Mouse (Mus musculus) limb, embryonic 15.5 days (tissue): ENCODE measurements around the gene Rgs8. TPM values are rescaled to one million over a fixed set of nuclear protein-coding genes. Genes with fewer than 3 reads are reported as not detected.

Experiments
- ATAC-seq: fragments of 200-750 bp; cut with Nextera tagmentation; 2 replicates; pipeline ENCODE4 v1.8.0; 2017; ENCODE audit warnings: low read depth, moderate TSS enrichment; ENCODE audit not compliant: insufficient number of reproducible peaks, low FRiP score, low TSS enrichment
- H3K27ac ChIP-seq: fragments of 300-500 bp; sonication (generic); 2 replicates; pipeline ENCODE4 v1.5.1; 2015; ENCODE audit warnings: moderate library complexity, mild to moderate bottlenecking, inconsistent platforms
- H3K27me3 ChIP-seq: fragments of 300-500 bp; sonication (generic); 2 replicates; pipeline ENCODE4 v1.6.1; 2015; ENCODE audit warnings: inconsistent platforms
- H3K36me3 ChIP-seq: fragments of 300-500 bp; sonication (generic); 2 replicates; pipeline ENCODE4 v1.6.1; 2015; ENCODE audit warnings: inconsistent platforms
- H3K4me1 ChIP-seq: fragments of 300-500 bp; sonication (generic); 2 replicates; pipeline ENCODE4 v1.6.1; 2015; ENCODE audit warnings: inconsistent platforms
- H3K4me2 ChIP-seq: fragments of 300-500 bp; sonication (generic); 2 replicates; pipeline ENCODE4 v1.6.1; 2015; ENCODE audit warnings: mild to moderate bottlenecking, inconsistent platforms
- H3K4me3 ChIP-seq: fragments of 300-500 bp; sonication (generic); 2 replicates; pipeline ENCODE4 v1.5.1; 2015; ENCODE audit warnings: mild to moderate bottlenecking, inconsistent platforms
- H3K9ac ChIP-seq: fragments of 300-500 bp; sonication (generic); 2 replicates; pipeline ENCODE4 v1.6.1; 2015; ENCODE audit warnings: inconsistent platforms
- H3K9me3 ChIP-seq: fragments of 300-500 bp; sonication (generic); 2 replicates; pipeline ENCODE4 v1.6.1; 2016; ENCODE audit warnings: inconsistent platforms
- WGBS: fragments of 180-500 bp; shearing (Covaris S2); methylation state at CpG from one replicate; pipeline ENCODE4 v1.1.7; 2015; 5-methylcytosine and 5-hydroxymethylcytosine counted together
- polyA plus RNA-seq: library from polyadenylated mRNA; unstranded; fragments of >200 nt; fragmentation: Nextera tagmentation; extraction: Ambion mirVana; gene quantifications from 2 replicates; pipeline ENCODE4 v1.2.1, GENCODE M21; 2015

Rgs8 gene
- polyA plus RNA-seq = 0.61 and 0.91 TPM in 2 replicates

DNA sequence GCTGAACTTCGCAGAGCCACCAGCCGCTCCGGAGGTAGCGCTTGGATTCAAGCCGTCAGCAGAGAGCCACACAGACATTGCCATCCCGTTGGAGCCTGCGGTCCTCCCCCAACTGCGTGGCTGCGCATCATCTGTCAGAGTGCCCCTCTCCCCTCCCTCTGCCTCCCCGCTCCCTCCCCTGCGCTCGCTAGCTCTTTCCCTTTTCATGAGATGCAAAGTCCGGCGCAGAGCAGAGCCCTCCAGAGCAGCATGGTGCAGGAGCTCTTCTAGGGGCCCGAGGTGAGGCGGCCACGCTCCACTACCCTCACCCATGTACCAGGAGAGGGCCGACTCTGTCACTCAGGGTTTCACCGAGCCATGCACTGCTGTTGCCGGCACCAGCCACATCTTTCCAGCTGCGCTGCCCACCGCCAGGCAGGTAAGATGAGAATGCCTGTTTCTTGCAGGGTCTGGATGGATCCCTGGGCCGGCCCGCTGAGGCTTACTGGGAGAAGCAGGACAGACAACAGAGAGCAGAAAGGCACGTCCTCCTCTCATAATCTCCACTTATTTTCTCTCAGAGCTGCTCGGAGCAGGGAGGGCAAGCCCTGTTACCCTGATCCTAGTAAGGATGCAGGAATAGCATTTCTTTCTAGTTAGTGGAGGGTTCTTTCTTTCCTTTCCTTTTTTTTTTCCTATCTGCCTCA is at the start of gene Rgs8:
TSS of gene Rgs8 (plus strand) at position 88 of the 686 bp plus-strand sequence.
- Histone ChIP-seq H3K4me2 (peak within 1 kb of the TSS; percentile 51), H3K9ac (0 out of 2 replicates have a peak within 1 kb of the TSS, but pooled peaks have one; percentile 12), H3K27ac (no peak within 1 kb of the TSS), H3K4me1 (peaks cover 15% of the 10 kb centered on the region), H3K27me3 (peaks cover 31% of the 10 kb centered on the region), H3K4me3 (peak within 1 kb of the TSS; percentile 33), H3K36me3 (no peaks in the 10 kb centered on the region), H3K9me3 (no peaks in the 10 kb centered on the region)
- 3% methylated on average over 26 of the region's 26 CpGs for WGBS
- ATAC-seq = no peak; the same call in 1 of the 2 replicates

DNA sequence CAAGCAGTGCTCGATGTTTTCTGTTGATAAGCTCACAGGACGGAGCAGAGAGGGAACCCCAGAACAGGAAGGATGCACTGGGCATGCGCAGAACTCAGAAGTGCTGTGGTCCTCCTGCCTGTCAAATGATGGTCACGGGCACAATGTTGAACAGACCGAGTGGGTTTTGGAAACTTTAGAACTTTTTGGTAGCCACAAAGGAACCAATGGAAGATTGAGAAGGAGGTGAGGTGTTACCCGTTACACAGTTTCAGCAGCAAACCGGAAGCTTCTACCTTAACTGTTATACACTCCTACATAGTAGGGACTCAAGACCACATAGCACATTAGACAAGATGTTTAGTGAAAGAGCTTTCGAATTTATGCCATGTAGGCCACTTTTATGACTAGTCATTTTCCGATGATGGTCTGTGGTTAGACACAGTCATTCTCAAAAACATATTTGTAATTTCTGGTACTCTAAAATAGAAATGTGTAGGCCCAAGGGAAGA is 35.4 kb upstream of the Rgs8 start:
- no peak overlapping the region for H3K9ac ChIP-seq
- H3K36me3 ChIP-seq = no peaks in the 10 kb centered on the region
- H3K4me1 ChIP-seq = no peaks in the 10 kb centered on the region
- H3K27ac ChIP-seq = no peak overlapping the region
- no peaks in the 10 kb centered on the region for H3K9me3 ChIP-seq
- ATAC-seq = no peak
- H3K4me3 ChIP-seq = no peak overlapping the region
- 89% methylated on average over 9 of the region's 9 CpGs for WGBS
- H3K4me2 ChIP-seq = no peak overlapping the region
- H3K27me3 ChIP-seq = no peaks in the 10 kb centered on the region

DNA sequence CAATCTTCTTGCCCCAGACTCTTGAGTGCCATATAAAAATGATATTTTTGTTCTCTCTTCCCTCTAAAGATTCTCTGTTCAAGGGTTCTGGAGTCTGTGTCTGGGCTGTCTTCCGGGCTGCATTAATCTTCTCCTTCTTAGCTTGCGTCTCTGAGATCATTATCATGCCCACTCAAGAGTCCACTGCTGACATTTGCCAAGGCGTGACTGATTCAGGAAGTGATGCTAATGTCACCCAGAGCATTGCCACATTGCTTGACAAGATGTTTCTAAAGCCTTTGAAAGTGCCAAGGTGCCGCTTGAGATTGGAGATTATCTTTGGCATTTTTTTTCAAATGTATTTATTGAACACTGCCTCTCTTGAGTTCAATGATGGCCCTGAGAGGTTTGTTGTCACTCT is 29.8 kb upstream of the Rgs8 start:
- WGBS = 80% methylated on average over 4 of the region's 4 CpGs
- Histone ChIP-seq H3K36me3 (no peaks in the 10 kb centered on the region), H3K4me2 (no peak overlapping the region), H3K27ac (no peak overlapping the region), H3K27me3 (no peaks in the 10 kb centered on the region), H3K4me1 (no peaks in the 10 kb centered on the region), H3K9me3 (no peaks in the 10 kb centered on the region), H3K9ac (no peak overlapping the region), H3K4me3 (no peak overlapping the region)
- no peak for ATAC-seq

DNA sequence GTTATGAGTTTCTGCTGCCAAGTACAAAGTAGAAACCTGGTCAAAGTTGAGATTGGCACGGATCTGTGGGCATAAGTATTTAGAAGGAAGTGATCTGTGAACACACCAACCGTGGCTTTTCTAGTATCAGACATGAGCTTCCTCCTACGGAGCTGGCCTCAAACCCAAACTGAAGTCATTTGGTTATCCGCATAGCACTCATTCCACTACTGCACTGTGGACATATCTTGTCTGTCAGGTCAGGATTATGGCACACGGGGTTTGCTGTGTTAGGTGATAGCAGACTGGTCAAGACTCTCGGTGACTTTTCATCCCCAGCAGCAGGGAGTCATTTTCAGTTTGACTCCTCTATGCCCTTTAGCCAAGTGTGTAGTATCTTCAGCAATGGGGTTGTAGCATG is 20.1 kb upstream of the Rgs8 start:
- Histone ChIP-seq H3K36me3 (no peaks in the 10 kb centered on the region), H3K27me3 (no peaks in the 10 kb centered on the region), H3K9ac (no peak overlapping the region), H3K4me1 (peaks cover 14% of the 10 kb centered on the region), H3K4me3 (no peak overlapping the region), H3K9me3 (no peaks in the 10 kb centered on the region), H3K27ac (no peak overlapping the region), H3K4me2 (no peak overlapping the region)
- 89% methylated on average over 6 of the region's 6 CpGs for WGBS
- no peak for ATAC-seq

DNA sequence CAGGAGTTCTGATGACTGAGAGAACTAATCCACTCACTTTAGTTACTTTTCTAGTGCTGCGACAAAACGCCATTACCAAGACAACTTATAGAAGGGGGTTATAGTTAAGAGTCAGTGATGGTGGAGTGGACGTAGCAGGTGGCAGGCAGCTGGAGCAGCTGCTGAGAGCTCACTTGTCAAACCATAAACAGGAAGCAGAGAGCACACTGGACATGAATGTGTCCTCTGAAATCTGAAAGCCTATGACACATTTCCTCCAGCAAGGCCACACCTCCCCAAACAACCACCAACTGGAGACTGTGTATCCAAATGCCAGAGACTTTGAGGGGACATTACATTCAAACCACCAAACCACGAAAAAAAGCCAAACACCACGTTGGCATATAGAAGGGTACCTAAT is 17.8 kb upstream of the Rgs8 start:
- Histone ChIP-seq H3K4me3 (no peak overlapping the region), H3K27me3 (no peaks in the 10 kb centered on the region), H3K9ac (no peak overlapping the region), H3K4me2 (no peak overlapping the region), H3K36me3 (no peaks in the 10 kb centered on the region), H3K4me1 (peaks cover 14% of the 10 kb centered on the region), H3K27ac (no peak overlapping the region), H3K9me3 (no peaks in the 10 kb centered on the region)
- ATAC-seq = no peak
- WGBS = 74% methylated on average over 5 of the region's 5 CpGs

DNA sequence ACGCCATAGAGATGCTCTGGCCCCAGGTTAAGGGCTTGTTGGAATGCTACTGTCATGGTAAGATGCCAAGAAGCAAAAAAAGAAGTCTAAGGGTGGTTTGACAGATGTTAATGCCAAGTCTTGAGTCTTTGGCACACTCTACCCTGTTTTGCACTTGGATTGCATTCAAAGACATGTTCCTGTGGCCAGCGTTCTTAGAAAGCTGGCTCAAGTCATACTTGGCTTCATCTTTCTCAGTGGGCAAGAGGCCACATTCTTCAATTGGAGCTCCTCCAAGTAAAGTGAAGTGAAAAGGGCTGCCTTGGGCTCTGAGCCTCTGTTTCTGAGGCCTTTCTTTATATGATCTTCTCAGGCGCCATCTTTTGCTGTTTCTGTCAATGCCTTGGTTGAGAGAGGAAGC is 17.3 kb upstream of the Rgs8 start:
- H3K4me3 ChIP-seq = no peak overlapping the region
- WGBS = 52% methylated on average over 3 of the region's 3 CpGs
- no peak overlapping the region for H3K9ac ChIP-seq
- no peak overlapping the region for H3K27ac ChIP-seq
- peaks cover 14% of the 10 kb centered on the region for H3K4me1 ChIP-seq
- no peaks in the 10 kb centered on the region for H3K9me3 ChIP-seq
- no peaks in the 10 kb centered on the region for H3K36me3 ChIP-seq
- H3K27me3 ChIP-seq = no peaks in the 10 kb centered on the region
- ATAC-seq = no peak; the same call in 1 of the 2 replicates
- H3K4me2 ChIP-seq = no peak overlapping the region

DNA sequence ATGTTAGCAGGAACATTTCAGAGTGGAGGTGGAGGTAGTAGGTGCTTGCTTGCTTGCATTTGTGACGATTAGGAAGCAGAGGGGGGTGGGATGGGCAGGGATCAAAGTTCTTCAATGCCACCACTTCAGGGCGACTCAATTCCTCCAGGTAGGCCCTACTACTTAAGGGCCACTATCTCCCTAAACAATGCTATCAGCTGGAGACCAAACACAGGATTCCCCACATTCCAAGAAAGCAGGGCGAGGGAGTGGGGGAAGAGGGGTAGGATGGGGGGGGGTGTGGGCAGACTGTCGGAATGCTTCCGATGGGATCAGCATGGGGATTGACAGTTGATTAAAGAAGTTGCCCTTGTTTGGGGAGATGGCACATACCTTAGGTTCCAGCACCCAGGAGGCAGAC is 16.0 kb upstream of the Rgs8 start:
- 68% methylated on average over 5 of the region's 5 CpGs for WGBS
- Histone ChIP-seq H3K27ac (no peak overlapping the region), H3K9me3 (no peaks in the 10 kb centered on the region)

DNA sequence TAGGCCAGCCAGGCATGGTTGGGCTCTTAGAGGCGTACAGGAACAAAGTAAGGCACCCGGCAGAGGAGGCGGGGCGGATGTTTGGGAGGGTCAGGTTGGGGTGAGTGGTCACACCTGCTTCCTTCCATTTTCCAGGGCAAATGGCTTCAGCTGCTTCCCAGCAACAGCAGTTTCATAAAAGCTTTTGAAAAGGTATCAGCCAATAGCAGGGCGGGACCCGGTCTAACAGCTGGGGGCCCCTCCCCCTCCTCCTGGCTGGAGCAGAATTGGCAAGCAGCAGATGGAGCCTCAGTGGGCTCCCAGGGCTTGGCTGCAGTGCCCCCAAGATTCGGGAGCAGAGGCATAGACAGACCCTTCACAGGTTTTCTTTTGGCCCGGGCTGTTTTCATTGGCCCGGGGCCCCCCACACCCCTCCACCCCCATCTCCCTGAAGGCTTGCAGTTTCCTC is 11.3 kb upstream of the Rgs8 start:
- Histone ChIP-seq H3K4me1 (peaks cover 23% of the 10 kb centered on the region), H3K27me3 (no peaks in the 10 kb centered on the region), H3K27ac (peak overlapping the region; percentile 86), H3K4me3 (peak overlapping the region; percentile 17), H3K9ac (no peak overlapping the region), H3K9me3 (no peaks in the 10 kb centered on the region), H3K4me2 (peak overlapping the region; percentile 44), H3K36me3 (no peaks in the 10 kb centered on the region)
- WGBS = 3% methylated on average over 9 of the region's 9 CpGs
- peak; percentile 94 for ATAC-seq

More for the DNA sequence above, 16.0 kb upstream of the Rgs8 start:
- no peak for ATAC-seq
- no peak overlapping the region for H3K9ac ChIP-seq
- no peaks in the 10 kb centered on the region for H3K36me3 ChIP-seq
- no peak overlapping the region for H3K4me3 ChIP-seq
- H3K4me1 ChIP-seq = peaks cover 24% of the 10 kb centered on the region
- H3K4me2 ChIP-seq = no peak overlapping the region
- no peaks in the 10 kb centered on the region for H3K27me3 ChIP-seq

DNA sequence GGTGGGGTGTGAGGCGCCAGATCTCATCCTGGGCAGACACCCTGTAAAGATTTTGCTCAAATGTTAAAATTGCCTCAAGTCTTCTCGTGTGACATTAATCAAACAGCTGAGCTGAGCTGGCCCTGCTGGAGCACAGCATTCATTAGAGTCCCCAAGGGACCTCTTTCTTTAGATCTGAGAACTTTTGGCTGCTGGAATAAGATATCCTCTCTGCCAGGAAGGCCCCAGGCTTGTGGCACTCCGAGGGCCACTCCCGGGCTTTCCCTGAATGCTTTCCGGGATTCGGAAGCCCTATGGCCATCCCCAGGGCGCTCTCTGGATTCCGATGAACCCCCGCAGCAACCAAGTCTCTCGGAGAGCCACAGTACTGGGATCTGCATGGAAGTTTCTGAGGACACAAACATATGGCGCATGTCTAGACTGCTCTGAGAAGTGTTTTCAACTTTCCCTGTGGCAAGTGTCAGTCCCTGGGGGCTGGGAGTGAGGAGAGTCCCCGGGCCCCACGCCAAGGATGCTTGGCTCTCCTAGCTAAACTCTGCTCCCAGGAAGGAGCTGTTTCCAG is 10.8 kb upstream of the Rgs8 start:
- Histone ChIP-seq H3K27me3 (no peaks in the 10 kb centered on the region), H3K27ac (peak overlapping the region; percentile 86), H3K4me1 (peaks cover 23% of the 10 kb centered on the region), H3K4me2 (peak overlapping the region; percentile 44), H3K9me3 (no peaks in the 10 kb centered on the region), H3K9ac (no peak overlapping the region), H3K36me3 (no peaks in the 10 kb centered on the region), H3K4me3 (peak overlapping the region; percentile 17)
- WGBS = 1% methylated on average over 13 of the region's 13 CpGs
- peak; percentile 59 for ATAC-seq

DNA sequence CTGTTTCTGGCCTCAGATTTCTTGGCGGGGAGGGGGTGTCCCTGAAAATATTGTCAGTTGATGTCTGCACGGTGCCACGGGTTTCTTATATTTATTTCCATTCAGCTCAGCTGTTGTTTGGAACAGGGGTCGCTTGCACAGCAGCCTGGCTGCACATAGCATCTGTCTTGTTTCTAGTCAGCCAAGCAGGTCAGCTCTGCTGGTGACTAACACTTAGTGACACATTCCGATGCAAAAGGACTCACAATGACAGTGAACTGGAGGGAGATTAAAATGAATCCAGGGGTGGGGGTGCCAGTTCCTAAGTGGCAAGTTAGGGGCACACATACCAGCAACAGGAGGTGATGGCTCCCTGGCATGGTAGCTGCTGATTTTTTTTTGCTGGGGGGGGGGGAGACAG is 849 bp downstream of the Rgs8 start:
- Histone ChIP-seq H3K4me3 (no peak overlapping the region), H3K27ac (no peak overlapping the region), H3K9me3 (no peaks in the 10 kb centered on the region), H3K36me3 (no peaks in the 10 kb centered on the region), H3K4me2 (peak overlapping the region; percentile 51; the same call in 1 of the 2 replicates), H3K4me1 (peaks cover 18% of the 10 kb centered on the region), H3K9ac (no peak overlapping the region), H3K27me3 (peaks cover 31% of the 10 kb centered on the region)
- WGBS = 17% methylated on average over 5 of the region's 5 CpGs
- no peak for ATAC-seq

DNA sequence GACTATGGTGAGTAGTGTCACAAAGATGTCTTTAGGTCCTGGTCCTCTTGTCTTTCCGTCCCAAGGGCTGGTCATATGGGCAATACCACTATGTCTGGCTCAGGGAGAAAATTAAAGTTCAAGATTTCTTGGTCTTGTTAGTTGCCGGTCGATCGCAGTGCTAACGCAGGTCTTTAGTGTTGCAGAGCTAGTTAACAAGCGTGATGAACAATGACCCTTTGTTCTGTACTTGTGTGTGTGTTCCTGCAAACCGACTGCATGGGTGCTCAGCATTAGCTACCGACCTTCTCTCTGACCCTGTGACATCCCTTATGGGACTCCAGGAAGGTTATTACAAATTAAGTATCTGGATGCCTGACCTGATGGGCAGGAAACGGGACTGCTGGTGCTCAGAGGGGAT is 6.8 kb downstream of the Rgs8 start:
- 47% methylated on average over 9 of the region's 9 CpGs for WGBS
- Histone ChIP-seq H3K36me3 (no peaks in the 10 kb centered on the region), H3K27me3 (peaks cover 11% of the 10 kb centered on the region; the same call in 1 of the 2 replicates), H3K9ac (no peak overlapping the region), H3K4me1 (peaks cover 14% of the 10 kb centered on the region), H3K4me3 (no peak overlapping the region), H3K4me2 (no peak overlapping the region), H3K27ac (no peak overlapping the region), H3K9me3 (no peaks in the 10 kb centered on the region)
- no peak for ATAC-seq

DNA sequence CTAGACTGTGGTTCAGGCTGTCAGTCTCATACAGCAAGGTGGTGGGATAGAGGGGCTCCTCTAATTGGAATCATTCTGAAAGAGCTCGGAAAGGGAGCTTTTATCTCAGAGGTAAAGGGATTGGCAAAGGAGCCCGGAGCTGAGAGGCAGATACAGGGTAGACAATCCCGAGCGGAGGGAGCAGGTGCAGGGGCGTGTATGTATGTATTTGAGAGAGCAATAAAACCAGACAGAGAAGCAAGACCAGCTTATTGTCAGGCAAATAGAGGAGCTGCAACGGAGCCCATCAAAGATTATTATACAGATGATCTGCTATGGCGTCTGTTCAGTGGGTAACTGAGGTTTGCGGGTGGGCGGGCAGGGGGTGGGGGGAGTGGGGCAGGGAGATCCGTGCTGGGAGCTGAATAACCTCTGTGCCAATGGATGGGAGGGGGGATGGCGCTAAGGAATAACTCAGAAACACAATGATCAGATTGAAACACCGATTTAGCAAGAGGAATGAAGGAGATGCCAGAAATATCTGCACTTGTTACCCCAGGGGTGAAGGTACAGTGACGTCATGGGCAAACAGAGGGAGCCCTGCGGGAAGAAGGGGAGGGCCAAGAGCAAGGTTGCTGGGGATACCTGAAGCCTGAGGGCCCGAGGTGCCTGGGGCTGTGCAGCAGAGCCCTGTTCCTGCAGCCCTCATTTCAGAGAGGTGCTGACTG is 8.3 kb downstream of the Rgs8 start:
- Histone ChIP-seq H3K4me3 (no peak overlapping the region), H3K4me2 (no peak overlapping the region), H3K27me3 (peaks cover 11% of the 10 kb centered on the region; the same call in 1 of the 2 replicates)

More for the DNA sequence above, 8.3 kb downstream of the Rgs8 start:
- Histone ChIP-seq H3K27ac (no peak overlapping the region), H3K9me3 (no peaks in the 10 kb centered on the region), H3K9ac (no peak overlapping the region), H3K4me1 (peaks cover 28% of the 10 kb centered on the region), H3K36me3 (no peaks in the 10 kb centered on the region)
- 34% methylated on average over 15 of the region's 15 CpGs for WGBS
- ATAC-seq = no peak
